Mouse (Mus musculus) cerebellum, postnatal 14 days (tissue): ENCODE results near the gene Pfn2.

Experiments
- DNase-seq, 2 experiments: peaks; one replicate each; pipeline ENCODE4 v3.0.0; 2021; ENCODE audit warnings: mixed read lengths in 2 of 2

Pfn2 gene

DNA sequence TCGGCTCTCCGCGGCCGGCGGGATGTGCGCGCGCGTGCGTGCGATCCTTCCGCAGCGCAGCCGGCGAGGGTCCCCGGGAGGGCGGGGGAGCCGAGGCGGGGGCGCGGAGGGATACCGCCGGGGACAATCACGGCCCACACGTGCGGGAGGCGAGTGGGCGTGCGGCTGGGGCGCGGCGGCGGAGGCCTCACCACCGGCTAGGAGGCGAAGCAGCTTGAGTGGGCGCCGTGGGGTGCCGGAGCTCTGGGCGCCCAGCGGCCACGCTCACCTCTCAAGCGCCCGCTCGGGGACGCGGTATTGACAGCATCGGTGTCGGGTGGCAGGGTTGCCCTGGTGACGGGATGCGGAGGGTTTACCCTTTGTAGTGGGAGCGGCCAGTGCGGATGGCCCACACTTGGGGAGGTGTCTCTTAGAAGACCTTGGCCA, at the start of gene Pfn2:
Gene Pfn2, minus strand, starts transcription at position 320 of the 426 bp plus-strand sequence.
- DNase-seq, result peak; percentile 91 to 93

- no peak for DNase-seq
These were observed 35.1 kb upstream of the Pfn2 start for GRCm38 (mm10) chr3:57882945-57883344.

DNA sequence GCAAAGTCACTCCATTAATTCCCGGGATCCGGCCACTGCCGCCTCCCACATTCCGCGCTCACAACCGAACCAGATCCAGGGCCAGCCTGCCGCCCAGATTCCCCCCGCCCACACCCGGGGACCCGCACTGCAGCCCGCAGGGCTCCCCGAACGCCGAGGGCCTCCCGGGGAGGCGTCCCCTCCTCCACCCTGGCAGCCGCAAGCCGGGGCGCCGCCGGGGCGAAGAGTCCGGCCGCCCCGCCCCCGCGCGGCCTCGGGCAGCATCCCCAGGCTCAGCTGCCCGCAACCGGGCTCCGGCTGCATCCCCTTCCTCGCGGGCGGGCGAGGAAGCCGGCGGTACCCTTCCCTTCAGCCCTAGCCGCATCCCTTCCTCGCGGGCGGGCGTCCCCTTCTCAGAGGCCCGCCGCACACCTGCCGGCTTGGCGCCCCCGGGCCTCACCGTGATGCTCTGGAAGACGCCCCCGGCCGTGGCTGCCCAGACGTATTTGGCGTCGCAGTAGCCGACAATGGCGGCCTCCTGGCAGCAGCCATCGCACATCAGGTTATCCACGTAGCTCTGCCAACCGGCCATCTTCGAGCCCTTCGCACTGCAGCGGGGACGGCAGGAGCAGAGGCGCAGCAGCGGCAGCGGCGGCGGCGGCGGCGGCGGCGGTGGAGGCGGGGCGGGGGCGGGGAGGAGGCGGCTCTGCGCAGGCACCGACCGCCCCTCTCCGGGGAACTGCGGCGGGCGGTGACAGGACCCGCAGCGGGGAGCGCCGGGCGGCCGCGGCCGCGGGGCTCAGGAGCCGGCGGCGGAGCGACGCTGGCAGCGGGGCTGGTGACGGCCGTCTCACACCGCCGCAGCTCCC, 743 bp downstream of the Pfn2 start:
- peak; percentile 80 for DNase-seq

GRCm38 (mm10) chr3:57846662-57846911, 1.3 kb downstream of the Pfn2 start:
- no peak for DNase-seq

- DNase-seq, result peak; percentile 40 to 51
These were observed 1.9 kb downstream of the Pfn2 start for GRCm38 (mm10) chr3:57845786-57846661.

GRCm38 (mm10) chr3:57843775-57844174, 4.1 kb downstream of the Pfn2 start:
- DNase-seq, result peak; percentile 9 to 39

DNA sequence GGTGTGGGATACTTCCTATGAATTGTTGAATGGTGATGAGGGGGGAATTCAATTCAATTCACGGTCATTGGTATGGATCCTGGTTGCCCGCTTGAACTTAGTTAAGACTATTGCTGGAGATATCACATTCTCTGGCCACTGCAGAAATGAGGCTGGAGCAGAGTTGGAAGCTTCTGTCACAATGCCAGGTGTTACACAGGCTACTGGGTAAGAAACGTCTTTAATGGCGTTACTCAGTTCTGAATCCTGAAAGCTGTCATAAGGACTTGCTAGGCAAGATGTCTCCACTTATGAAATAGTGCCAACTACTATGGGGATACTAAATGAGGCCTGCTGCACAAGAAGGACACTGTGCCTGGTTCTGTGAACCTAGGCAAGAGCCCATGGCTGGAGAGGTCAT, 11.0 kb downstream of the Pfn2 start:
- DNase-seq, result no peak

GRCm38 (mm10) chr3:57833585-57833984, 14.3 kb downstream of the Pfn2 start:
- no peak for DNase-seq

GRCm38 (mm10) chr3:57825866-57826265, 22.0 kb downstream of the Pfn2 start:
- no peak for DNase-seq

DNA sequence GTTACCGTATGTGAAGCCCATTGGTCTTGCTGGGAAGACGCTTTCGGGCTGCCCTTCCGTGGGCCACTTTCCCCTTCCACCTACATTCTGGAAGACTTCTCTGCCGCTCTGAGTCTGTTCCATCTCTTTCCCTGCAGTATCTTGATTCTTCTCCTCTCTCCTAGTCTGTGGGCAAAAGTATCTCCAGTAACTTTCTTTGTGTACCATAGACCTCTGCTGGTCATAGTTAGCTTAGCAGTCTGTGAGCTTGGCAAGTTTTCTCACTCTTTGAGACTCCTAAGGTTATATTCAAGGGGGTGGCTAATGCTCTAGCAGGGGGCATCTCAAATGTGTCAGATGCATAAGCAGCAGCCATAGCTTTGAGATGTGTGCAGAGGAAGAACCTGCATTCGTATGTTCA, 32.4 kb downstream of the Pfn2 start:
- peak; percentile 22 to 26 for DNase-seq

- peak; percentile 6 to 43 for DNase-seq
These were observed 52.8 kb downstream of the Pfn2 start for GRCm38 (mm10) chr3:57795071-57795470.
